Mouse (Mus musculus) brain, embryonic 14.5 days (tissue): ENCODE results near the gene Arhgef12.

Source experiments
- CTCF ChIP-seq: fragments of 200-500 bp; IDR thresholded peaks from 2 replicates; pipeline ENCODE4 v1.5.1; 2012; ENCODE audit warnings: inconsistent platforms, mild to moderate bottlenecking, moderate library complexity, borderline replicate concordance; ENCODE audit not compliant: insufficient read depth, insufficient read length; ENCODE audit errors: extremely low read depth
- POLR2A ChIP-seq: fragments of 200-500 bp; IDR thresholded peaks from 2 replicates; pipeline ENCODE4 v1.6.1; 2012; ENCODE audit warnings: mild to moderate bottlenecking, inconsistent platforms, borderline replicate concordance; ENCODE audit not compliant: poor library complexity, insufficient read depth, insufficient read length, severe bottlenecking; ENCODE audit errors: extremely low read depth

- TF ChIP-seq CTCF (no peak), POLR2A (no peak)
These were observed 2.5 kb downstream of the Arhgef12 start for GRCm38 (mm10) chr9:43104526-43104872.
